Mouse (Mus musculus) left cerebral cortex, postnatal 14 days (tissue): ENCODE measurements around the gene Zfp526. TPM values are rescaled to one million over a fixed set of nuclear protein-coding genes. Genes with fewer than 3 reads are reported as not detected.

ENCODE experiments used
- DNase-seq, 2 experiments: peaks; one replicate each; pipeline ENCODE4 v3.0.0; 2021 to 2022; ENCODE audit warnings: low spot score in 2 of 2, mixed read lengths in 1 of 2
- intact Hi-C: fragments of 180-260 bp; cut with DNase I; formaldehyde crosslinking; loops from one replicate; pipeline ENCODE4 v1.15.1; 2025
- long read RNA-seq, 2 experiments: library from polyadenylated mRNA; stranded (forward); transcript quantifications; one replicate each; pipeline ENCODE4 v2.0.0; 2021
- total RNA-seq, 2 experiments: library from RNA; stranded (reverse); gene quantifications; 2 replicates each; pipeline ENCODE4 v1.2.3; 2021

The Zfp526 gene
- 10 to 100 TPM in 1 of 2 experiments, 1 to 10 TPM in 1; 9.2 to 10.3 TPM for total RNA-seq
- long read RNA-seq, experiment 1 = 0 reads
- long read RNA-seq, experiment 2, partial matches to known transcripts = 0 of 1 reads
- long read RNA-seq, experiment 2, other reads (novel, unspliced or antisense) = 1 of 1 reads

- intact Hi-C loops = no loop called here
- peak; percentile 98 to 99 for DNase-seq
Observed at GRCm38 (mm10) chr7:25221102-25221883, at the start of gene Zfp526. Gene Zfp526, plus strand, starts transcription at chr7:25221425.

- intact Hi-C loops = no loop called here
- no peak for DNase-seq
Observed at GRCm38 (mm10) chr7:25172669-25173068, 48.6 kb upstream of the Zfp526 start.

- DNase-seq = no peak
- intact Hi-C loops = no loop called here
Observed at GRCm38 (mm10) chr7:25174343-25174742, 46.9 kb upstream of the Zfp526 start.

DNA sequence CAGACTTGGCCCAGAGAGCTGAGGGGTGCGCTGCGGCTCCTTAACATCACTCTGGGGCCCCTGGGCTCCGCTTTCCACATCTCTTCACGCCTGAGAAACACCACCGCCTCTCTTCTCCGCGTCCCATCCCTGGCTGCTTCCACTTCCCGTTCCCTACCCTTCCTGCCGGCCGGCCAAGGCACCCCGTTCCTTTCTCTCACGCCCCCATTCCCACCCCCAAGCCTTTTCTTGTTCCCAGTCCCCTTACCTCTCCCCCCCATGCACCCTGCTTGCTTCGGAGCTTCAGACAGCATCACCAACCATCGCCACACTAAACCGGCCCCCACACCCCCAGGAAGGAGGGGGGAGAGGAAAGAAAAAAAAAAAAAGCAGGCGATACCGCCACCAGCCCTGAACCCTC lies 42.9 kb upstream of the Zfp526 start:
- peak; percentile 34 to 35 for DNase-seq
- intact Hi-C loops = no loop called here

GRCm38 (mm10) chr7:25178787-25179605 lies 42.2 kb upstream of the Zfp526 start:
- intact Hi-C loops = no loop called here
- DNase-seq = peak; percentile 38 to 51

- peak; percentile 89 to 92 for DNase-seq
- intact Hi-C loops = no loop called here
Observed at GRCm38 (mm10) chr7:25179606-25180161, 41.5 kb upstream of the Zfp526 start, which contains the start of gene Pou2f2. Gene Pou2f2, minus strand, starts transcription at chr7:25179726.

- DNase-seq = no peak
- intact Hi-C loops = no loop called here
Observed at GRCm38 (mm10) chr7:25180512-25180911, 40.7 kb upstream of the Zfp526 start.

- intact Hi-C loops = no loop called here
- peak in 1 of 2 experiments; percentile 17 for DNase-seq
Observed at GRCm38 (mm10) chr7:25181331-25181790, 39.9 kb upstream of the Zfp526 start.

DNA sequence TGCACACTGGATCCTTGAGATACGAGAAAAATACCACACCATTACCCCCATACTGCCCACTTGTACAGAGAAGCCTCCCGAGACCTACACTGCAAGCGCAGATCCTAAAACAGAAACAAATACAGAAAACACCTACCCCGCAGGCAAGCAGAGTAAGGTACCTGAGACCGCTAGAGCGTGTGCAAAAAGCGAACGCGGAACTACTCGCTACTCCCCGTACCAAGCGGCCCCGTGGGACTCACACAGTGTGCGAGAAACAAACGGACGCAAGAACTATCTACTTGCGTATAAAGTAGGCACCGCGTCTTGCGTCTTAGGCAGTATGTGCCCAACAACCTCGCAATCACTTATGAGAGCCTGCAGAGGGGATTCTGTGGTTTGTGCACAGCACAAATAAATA lies 39.4 kb upstream of the Zfp526 start:
- DNase-seq = no peak
- intact Hi-C loops = no loop called here

DNA sequence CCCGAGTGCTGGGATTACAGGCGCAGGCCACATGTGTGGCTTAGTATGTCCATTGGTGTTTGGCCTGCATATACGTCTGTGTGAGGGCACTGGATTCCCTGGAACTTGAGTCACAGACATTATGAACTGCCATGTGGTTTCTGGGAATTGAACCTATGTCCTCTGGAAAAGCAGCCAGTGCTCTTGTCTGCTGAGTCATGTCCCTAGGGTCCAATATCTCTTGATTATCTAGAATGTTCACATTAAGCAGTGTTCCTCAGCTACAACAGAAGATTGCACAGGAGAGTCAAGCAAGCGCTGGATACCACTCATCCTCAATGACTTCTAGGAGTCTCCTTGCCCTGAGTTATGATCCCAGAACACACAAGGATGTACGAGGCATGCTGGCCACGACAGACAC lies 37.1 kb upstream of the Zfp526 start:
- DNase-seq = no peak
- intact Hi-C loops = no loop called here

GRCm38 (mm10) chr7:25187662-25188650 lies 33.3 kb upstream of the Zfp526 start:
- DNase-seq = peak; percentile 82 to 89
- intact Hi-C loops = loop anchor here (1.0 to 5.0 kb wide), 2 partner anchors 55 to 81 kb away; no protein-coding TSS in a partner anchor

DNA sequence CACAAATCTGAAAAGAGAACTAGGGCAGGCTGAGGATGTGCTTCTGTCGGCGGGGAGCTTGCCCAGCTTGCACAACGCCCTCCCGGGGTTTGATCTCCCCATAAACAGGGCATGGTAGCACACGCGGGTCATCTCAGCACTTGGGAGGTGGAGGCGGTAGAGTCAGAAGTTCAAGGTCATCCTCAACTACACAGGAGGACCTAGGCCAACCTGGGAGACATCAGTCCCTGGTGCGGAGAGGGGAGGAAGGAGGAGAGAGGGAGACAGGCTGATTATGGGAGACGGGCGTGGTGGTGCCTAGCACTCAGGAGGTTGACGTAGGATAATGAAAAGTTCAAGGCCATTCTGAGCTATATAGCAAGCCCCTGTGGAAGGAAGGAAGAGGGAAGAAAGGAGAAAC lies 30.4 kb upstream of the Zfp526 start:
- intact Hi-C loops = no loop called here
- DNase-seq = no peak

DNA sequence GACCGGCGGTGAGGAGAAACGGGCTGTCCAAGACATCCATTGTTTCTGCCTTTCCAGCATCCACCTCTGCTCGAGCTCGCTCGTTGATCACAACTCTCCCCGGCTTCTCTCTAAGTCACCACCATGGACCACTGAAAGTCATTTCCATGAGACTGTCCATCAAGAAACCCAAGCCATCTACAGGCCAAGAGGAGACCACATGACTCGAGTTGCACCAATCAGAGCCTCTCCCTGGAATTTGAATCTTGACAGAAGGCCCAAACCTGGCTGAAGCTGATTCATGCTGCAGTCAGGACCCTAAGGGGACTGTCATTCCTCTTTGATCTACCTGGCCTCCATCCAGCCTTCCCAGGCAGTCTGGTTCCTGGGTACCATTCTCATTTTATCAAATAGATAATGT lies 29.1 kb upstream of the Zfp526 start:
- no peak for DNase-seq
- intact Hi-C loops = no loop called here

- intact Hi-C loops = no loop called here
- no peak for DNase-seq
Observed at GRCm38 (mm10) chr7:25195148-25195547, 26.1 kb upstream of the Zfp526 start.

DNA sequence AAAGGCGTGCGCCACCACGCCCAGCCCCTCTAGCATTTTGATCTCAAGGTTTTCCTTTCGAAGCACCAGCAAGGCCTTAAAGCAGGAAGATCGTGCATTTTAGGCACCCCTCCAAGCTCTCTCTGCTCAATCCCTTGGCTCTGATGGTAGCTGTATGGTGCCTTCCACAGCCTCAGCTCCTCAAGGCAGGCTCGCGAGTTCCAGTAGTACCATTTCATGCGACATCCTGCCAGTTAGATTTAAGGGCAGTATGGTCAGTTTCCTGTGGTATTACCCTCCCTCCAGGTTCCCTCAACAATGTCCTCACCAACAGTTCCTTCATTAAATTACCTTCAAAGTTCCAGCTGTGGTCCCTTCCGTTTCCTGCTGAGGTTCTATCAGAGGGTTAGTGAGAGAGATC lies 25.1 kb upstream of the Zfp526 start:
- intact Hi-C loops = no loop called here
- no peak for DNase-seq

- intact Hi-C loops = no loop called here
- no peak for DNase-seq
Observed at GRCm38 (mm10) chr7:25197384-25198018, 23.7 kb upstream of the Zfp526 start.

GRCm38 (mm10) chr7:25203624-25204023 lies 17.6 kb upstream of the Zfp526 start:
- no peak for DNase-seq
- intact Hi-C loops = no loop called here

DNA sequence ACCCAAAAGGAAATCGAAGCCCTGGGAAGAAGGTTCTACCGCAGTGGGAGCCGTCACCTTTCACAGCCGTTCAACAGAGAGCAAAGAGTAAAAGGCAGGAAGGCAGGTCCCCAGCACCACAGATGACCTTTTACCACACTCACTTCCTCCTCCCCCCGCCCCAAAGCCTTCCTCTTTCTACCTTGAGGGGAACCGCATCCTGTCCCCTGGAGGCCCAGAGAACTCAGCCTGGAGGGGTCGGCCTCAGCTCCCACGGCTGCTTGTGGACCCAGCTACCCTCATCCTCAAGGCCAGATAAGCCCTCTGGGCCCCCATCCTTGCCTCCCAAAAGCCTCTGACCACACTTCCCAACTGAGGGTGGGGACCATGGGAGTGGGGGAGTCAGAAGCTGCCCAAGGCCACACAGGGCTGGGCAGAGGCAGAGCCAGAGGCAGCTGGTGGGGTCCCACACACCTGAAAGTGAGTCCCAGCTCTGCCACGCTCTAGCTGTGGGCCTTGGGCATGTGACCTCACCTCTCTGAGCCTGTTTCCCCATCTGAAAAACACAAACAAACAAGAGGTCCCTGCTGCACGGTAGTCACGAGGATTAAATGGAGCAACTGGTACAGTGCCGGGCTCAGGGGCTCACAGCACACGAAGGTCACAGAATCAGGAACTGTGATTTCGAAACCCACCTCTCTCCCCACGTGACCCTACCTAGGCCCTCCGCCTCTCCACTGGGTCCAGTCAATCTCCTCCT lies 15.7 kb upstream of the Zfp526 start:
- DNase-seq = no peak
- intact Hi-C loops = no loop called here
